Mouse (Mus musculus): Measurements from ENCODE around the gene Txn1. TPM values are rescaled to one million over a fixed set of nuclear protein-coding genes. Genes with fewer than 3 reads are reported as not detected.
A peak's percentile ranks its signal among the peaks of the same experiment; 100 is the strongest.

The Txn1 gene
- polyA plus RNA-seq (2014; fragmentation: Nextera tagmentation; extraction: Ambion mirVana): 393 and 394 TPM in 2 replicates

- DNase-seq (ENCODE audit: low spot score): peak; percentile 100
- Histone ChIP-seq H3K4me1 (replicated peaks; ENCODE audit: control insufficient read depth, insufficient read depth, low read length) (0 out of 2 replicates have a peak, but pooled peaks cover 3% of the 10 kb centered on the region), H3K4me2 (replicated peaks; ENCODE audit: low read depth, low read length) (peak within 1 kb of the TSS; percentile 64), H3K36me3 (ENCODE audit: control insufficient read depth, insufficient read depth, low read length) (peaks cover 2% of the 10 kb centered on the region; the same call in 1 of the 2 replicates), H3K4me3 (ENCODE audit: low read depth, low read length) (peak within 1 kb of the TSS; percentile 62), H3K9me3 (ENCODE audit: control insufficient read depth, low read length) (no peaks in the 10 kb centered on the region), H3K9ac (ENCODE audit: low read depth, low read length) (peak within 1 kb of the TSS; percentile 76), H3K27ac (ENCODE audit: low read depth, low read length) (peak within 1 kb of the TSS; percentile 82), H3K27me3 (ENCODE audit: control insufficient read depth, insufficient read depth, low read length) (no peaks in the 10 kb centered on the region)
- ATAC-seq (ENCODE audit: low FRiP score): peak; percentile 98
- under 1% methylated on average over 71 of the region's 71 CpGs for WGBS
Observed at GRCm38 (mm10) chr4:57956029-57956960, at the start of gene Txn1. Txn1 (minus strand) TSS chr4:57956411.

- ATAC-seq (ENCODE audit: low FRiP score) (no peak), DNase-seq (ENCODE audit: low spot score) (no peak)
- Histone ChIP-seq H3K4me2 (replicated peaks; ENCODE audit: low read depth, low read length) (no peak overlapping the region), H3K27me3 (ENCODE audit: control insufficient read depth, insufficient read depth, low read length) (no peaks in the 10 kb centered on the region), H3K36me3 (ENCODE audit: control insufficient read depth, insufficient read depth, low read length) (no peaks in the 10 kb centered on the region), H3K9ac (ENCODE audit: low read depth, low read length) (no peak overlapping the region), H3K4me3 (ENCODE audit: low read depth, low read length) (no peak overlapping the region), H3K9me3 (ENCODE audit: control insufficient read depth, low read length) (no peaks in the 10 kb centered on the region), H3K27ac (ENCODE audit: low read depth, low read length) (no peak overlapping the region), H3K4me1 (replicated peaks; ENCODE audit: control insufficient read depth, insufficient read depth, low read length) (no peaks in the 10 kb centered on the region)
- WGBS: 59% methylated on average over 3 of the region's 3 CpGs
Observed at GRCm38 (mm10) chr4:58003501-58003900, 47.3 kb upstream of the Txn1 start.

GRCm38 (mm10) chr4:57991425-57991824 is 35.2 kb upstream of the Txn1 start:
- Histone ChIP-seq H3K9ac (ENCODE audit: low read depth, low read length) (no peak overlapping the region), H3K36me3 (ENCODE audit: control insufficient read depth, insufficient read depth, low read length) (no peaks in the 10 kb centered on the region), H3K27ac (ENCODE audit: low read depth, low read length) (no peak overlapping the region), H3K9me3 (ENCODE audit: control insufficient read depth, low read length) (no peaks in the 10 kb centered on the region), H3K4me2 (replicated peaks; ENCODE audit: low read depth, low read length) (no peak overlapping the region), H3K4me1 (replicated peaks; ENCODE audit: control insufficient read depth, insufficient read depth, low read length) (no peaks in the 10 kb centered on the region), H3K27me3 (ENCODE audit: control insufficient read depth, insufficient read depth, low read length) (no peaks in the 10 kb centered on the region), H3K4me3 (ENCODE audit: low read depth, low read length) (no peak overlapping the region)
- no peak for DNase-seq (ENCODE audit: low spot score)
- WGBS: 93% methylated on average over 1 of the region's 1 CpGs
- no peak for ATAC-seq (ENCODE audit: low FRiP score)

- Histone ChIP-seq H3K9me3 (ENCODE audit: control insufficient read depth, low read length) (no peaks in the 10 kb centered on the region), H3K27me3 (ENCODE audit: control insufficient read depth, insufficient read depth, low read length) (no peaks in the 10 kb centered on the region), H3K4me1 (replicated peaks; ENCODE audit: control insufficient read depth, insufficient read depth, low read length) (no peaks in the 10 kb centered on the region), H3K36me3 (ENCODE audit: control insufficient read depth, insufficient read depth, low read length) (no peaks in the 10 kb centered on the region), H3K4me2 (replicated peaks; ENCODE audit: low read depth, low read length) (no peak overlapping the region), H3K9ac (ENCODE audit: low read depth, low read length) (no peak overlapping the region), H3K27ac (ENCODE audit: low read depth, low read length) (no peak overlapping the region), H3K4me3 (ENCODE audit: low read depth, low read length) (no peak overlapping the region)
- ATAC-seq (ENCODE audit: low FRiP score) (no peak), DNase-seq (ENCODE audit: low spot score) (no peak)
- 88% methylated on average over 6 of the region's 6 CpGs for WGBS
Observed at GRCm38 (mm10) chr4:57974400-57975117, 18.3 kb upstream of the Txn1 start.

- Histone ChIP-seq H3K4me2 (replicated peaks; ENCODE audit: low read depth, low read length) (no peak overlapping the region), H3K9ac (ENCODE audit: low read depth, low read length) (no peak overlapping the region), H3K27me3 (ENCODE audit: control insufficient read depth, insufficient read depth, low read length) (no peaks in the 10 kb centered on the region), H3K4me3 (ENCODE audit: low read depth, low read length) (no peak overlapping the region), H3K36me3 (ENCODE audit: control insufficient read depth, insufficient read depth, low read length) (no peaks in the 10 kb centered on the region), H3K4me1 (replicated peaks; ENCODE audit: control insufficient read depth, insufficient read depth, low read length) (no peaks in the 10 kb centered on the region), H3K9me3 (ENCODE audit: control insufficient read depth, low read length) (no peaks in the 10 kb centered on the region), H3K27ac (ENCODE audit: low read depth, low read length) (no peak overlapping the region)
- WGBS: 83% methylated on average over 6 of the region's 6 CpGs
- no peak for ATAC-seq (ENCODE audit: low FRiP score)
- DNase-seq (ENCODE audit: low spot score): no peak
Observed at GRCm38 (mm10) chr4:57973592-57974268, 17.5 kb upstream of the Txn1 start.

GRCm38 (mm10) chr4:57970285-57970684 is 14.1 kb upstream of the Txn1 start:
- Histone ChIP-seq H3K27ac (ENCODE audit: low read depth, low read length) (no peak overlapping the region), H3K36me3 (ENCODE audit: control insufficient read depth, insufficient read depth, low read length) (no peaks in the 10 kb centered on the region), H3K9ac (ENCODE audit: low read depth, low read length) (no peak overlapping the region), H3K4me2 (replicated peaks; ENCODE audit: low read depth, low read length) (no peak overlapping the region), H3K9me3 (ENCODE audit: control insufficient read depth, low read length) (no peaks in the 10 kb centered on the region), H3K27me3 (ENCODE audit: control insufficient read depth, insufficient read depth, low read length) (no peaks in the 10 kb centered on the region), H3K4me3 (ENCODE audit: low read depth, low read length) (no peak overlapping the region), H3K4me1 (replicated peaks; ENCODE audit: control insufficient read depth, insufficient read depth, low read length) (no peaks in the 10 kb centered on the region)
- DNase-seq (ENCODE audit: low spot score) (no peak), ATAC-seq (ENCODE audit: low FRiP score) (no peak)

- Histone ChIP-seq H3K9me3 (ENCODE audit: control insufficient read depth, low read length) (no peaks in the 10 kb centered on the region), H3K27me3 (ENCODE audit: control insufficient read depth, insufficient read depth, low read length) (no peaks in the 10 kb centered on the region), H3K4me2 (replicated peaks; ENCODE audit: low read depth, low read length) (no peak overlapping the region), H3K4me3 (ENCODE audit: low read depth, low read length) (no peak overlapping the region), H3K27ac (ENCODE audit: low read depth, low read length) (no peak overlapping the region), H3K36me3 (ENCODE audit: control insufficient read depth, insufficient read depth, low read length) (no peaks in the 10 kb centered on the region), H3K4me1 (replicated peaks; ENCODE audit: control insufficient read depth, insufficient read depth, low read length) (no peaks in the 10 kb centered on the region), H3K9ac (ENCODE audit: low read depth, low read length) (no peak overlapping the region)
- ATAC-seq (ENCODE audit: low FRiP score) (no peak), DNase-seq (ENCODE audit: low spot score) (no peak)
- 79% methylated on average over 3 of the region's 3 CpGs for WGBS
Observed at GRCm38 (mm10) chr4:57967195-57967594, 11.0 kb upstream of the Txn1 start.

- WGBS: 96% methylated on average over 4 of the region's 4 CpGs
- H3K36me3 ChIP-seq (ENCODE audit: control insufficient read depth, insufficient read depth, low read length): no peaks in the 10 kb centered on the region
- ATAC-seq (ENCODE audit: low FRiP score): no peak
Observed at GRCm38 (mm10) chr4:57965516-57965915, 9.3 kb upstream of the Txn1 start.

More at GRCm38 (mm10) chr4:57965516-57965915, 9.3 kb upstream of the Txn1 start:
- Histone ChIP-seq H3K27me3 (ENCODE audit: control insufficient read depth, insufficient read depth, low read length) (no peaks in the 10 kb centered on the region), H3K4me3 (ENCODE audit: low read depth, low read length) (no peak overlapping the region), H3K4me1 (replicated peaks; ENCODE audit: control insufficient read depth, insufficient read depth, low read length) (no peaks in the 10 kb centered on the region), H3K9me3 (ENCODE audit: control insufficient read depth, low read length) (no peaks in the 10 kb centered on the region), H3K27ac (ENCODE audit: low read depth, low read length) (no peak overlapping the region), H3K9ac (ENCODE audit: low read depth, low read length) (no peak overlapping the region), H3K4me2 (replicated peaks; ENCODE audit: low read depth, low read length) (no peak overlapping the region)
- DNase-seq (ENCODE audit: low spot score): no peak
